Mouse (Mus musculus): ENCODE data around the gene Ptges3l.
"Not testable (repeated sequence)": the region's sequence is repeated elsewhere in the genome, so short reads cannot be mapped to it uniquely, and the experiment has no call there.

Gene Ptges3l

DNA sequence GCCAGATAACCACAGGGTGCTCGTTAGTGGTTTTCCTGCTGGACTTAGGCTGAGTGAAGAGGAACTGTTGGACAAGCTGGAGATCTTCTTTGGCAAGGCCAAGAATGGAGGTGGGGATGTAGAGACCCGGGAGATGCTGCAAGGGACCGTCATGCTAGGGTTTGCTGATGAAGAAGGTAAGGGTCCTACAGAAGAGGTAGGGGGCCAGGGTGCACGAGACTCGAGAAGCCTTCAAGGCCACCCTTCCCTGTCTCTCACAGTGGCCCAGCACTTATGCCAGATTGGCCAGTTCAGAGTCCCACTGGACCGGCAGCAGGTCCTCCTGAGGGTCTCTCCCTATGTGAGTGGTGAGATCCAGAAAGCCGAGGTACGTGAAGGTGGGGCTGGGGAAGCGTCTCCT is 32.5 kb upstream of the Ptges3l start:
- DNase-seq (ENCODE audit: low spot score): no peak

DNA sequence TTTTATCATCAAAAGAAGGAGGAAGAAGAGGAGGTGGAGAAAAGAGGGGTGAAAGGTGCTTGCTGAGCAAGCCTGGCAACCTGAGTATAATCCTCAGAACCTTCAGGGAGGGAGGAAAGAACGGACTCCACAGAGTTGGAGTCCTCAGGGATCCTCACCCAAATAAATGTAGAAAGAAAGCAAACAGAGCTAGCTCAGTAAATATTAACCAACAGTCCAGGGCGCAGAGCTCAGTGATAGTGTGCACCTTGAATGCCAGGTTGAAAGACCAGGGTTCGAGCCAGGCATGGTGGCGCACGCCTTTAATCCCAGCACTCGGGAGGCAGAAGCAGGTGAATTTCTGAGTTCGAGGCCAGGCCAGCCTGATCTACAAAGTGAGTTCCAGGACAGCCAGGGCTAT is 30.5 kb upstream of the Ptges3l start:
- no peak for DNase-seq (ENCODE audit: low spot score)

DNA sequence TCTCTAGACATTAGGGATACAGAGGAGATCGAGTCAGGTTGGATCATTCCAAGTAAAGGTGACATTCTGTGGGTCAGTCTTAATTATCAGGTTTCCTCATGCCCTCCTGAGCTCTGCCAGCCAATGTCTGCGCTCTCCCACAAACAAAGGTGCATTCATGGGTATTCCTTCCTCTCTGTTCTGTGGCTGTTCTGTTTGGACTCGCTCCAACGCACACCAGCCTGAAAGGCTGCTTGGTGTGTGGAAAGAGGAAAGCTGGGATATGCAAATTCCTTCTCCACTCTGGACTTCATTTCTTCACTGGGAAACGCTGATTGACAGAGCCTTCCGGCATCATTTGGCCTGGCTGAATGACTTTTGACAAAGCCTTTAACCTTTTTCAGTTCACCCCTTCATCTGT is 29.6 kb upstream of the Ptges3l start:
- DNase-seq (ENCODE audit: low spot score): no peak

DNA sequence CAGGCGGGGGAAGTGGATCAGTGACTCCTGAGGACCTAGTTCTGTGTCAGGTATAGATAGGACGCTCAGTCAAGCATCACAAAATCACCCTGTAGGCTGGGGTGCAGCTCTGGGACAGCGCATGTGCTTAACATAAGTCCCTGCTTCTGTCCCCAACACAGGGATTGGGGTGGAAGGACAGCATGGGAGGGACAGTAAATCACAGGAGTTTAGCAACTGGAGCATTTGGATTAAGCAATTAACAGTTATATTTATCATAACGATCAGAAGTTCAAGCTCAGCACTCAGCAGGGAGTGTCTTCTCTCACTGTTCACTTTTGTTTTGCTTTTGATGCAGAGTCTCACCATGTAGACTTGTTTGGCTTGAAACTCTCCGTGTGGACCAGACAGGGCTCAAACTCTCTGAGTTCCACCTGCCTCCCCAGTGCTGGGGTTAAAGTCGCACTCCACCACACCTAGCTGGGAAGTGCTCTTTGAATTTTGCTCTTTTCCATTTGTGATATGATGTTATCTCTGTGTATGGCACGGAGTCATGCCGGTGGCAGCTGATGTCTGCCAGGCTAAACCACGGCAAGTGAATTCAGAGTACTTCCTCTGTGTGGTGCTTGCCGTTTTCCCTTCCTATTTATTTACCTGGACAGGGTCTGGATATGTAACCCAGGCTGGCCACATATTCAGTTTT is 27.1 kb upstream of the Ptges3l start:
- DNase-seq (ENCODE audit: low spot score): no peak

DNA sequence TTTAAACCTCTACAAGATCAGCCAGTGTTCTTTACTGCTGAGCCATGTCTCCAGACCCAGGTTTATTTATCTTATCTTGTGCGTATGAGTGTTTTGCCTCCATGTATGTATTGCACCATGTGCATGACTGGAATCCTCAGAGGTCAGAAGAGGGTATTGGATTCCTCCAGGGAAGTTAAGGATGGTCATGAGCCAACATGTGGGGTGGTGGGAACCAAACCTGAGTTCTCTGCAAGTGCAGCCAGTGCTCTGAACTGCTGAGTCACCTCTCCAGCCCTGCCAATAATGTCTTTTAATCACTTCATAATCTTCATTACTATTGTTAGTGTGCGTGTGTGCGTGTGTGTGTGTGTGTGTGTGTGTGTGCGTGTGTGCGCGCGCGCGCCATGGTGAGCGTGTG is 26.4 kb upstream of the Ptges3l start:
- no peak for DNase-seq (ENCODE audit: low spot score)

DNA sequence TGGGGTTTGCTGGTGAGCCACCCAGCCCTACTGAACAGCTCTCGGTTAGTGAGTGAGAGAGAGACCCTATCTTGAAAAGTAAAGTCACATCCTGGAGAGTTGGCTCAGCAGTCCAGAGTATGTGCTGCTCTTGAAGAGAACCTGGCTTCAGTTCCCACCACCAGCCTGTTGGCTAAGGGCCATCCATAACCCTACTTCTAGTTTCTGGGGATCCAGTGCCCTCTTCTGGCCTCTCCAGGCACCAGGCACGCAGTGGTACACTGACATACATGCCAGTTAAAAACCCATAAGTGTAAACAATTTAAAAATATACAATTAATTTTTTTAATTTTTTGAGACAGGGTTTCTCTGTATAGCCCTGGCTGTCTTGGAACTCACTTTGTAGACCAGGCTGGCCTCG is 25.3 kb upstream of the Ptges3l start:
- DNase-seq (ENCODE audit: low spot score): no peak

DNA sequence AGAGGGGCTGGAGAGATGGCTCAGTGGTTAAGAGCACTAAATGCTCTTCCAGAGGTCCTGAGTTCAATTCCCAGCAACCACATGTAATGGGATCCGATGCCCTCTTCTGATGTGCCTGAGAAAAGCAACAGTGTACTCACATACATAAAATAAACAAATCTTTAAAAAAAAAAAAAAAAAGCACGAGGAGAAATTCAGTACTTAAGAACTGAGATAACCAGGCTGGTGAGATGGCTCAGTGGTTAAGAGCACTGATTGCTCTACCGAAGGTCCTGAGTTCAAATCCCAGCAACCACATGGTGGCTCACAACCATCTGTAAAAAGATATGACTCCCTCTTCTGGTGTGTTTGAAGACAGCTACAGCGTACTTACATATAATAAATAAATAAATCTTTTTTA is 24.5 kb upstream of the Ptges3l start:
- DNase-seq (ENCODE audit: low spot score): not testable (repeated sequence)

DNA sequence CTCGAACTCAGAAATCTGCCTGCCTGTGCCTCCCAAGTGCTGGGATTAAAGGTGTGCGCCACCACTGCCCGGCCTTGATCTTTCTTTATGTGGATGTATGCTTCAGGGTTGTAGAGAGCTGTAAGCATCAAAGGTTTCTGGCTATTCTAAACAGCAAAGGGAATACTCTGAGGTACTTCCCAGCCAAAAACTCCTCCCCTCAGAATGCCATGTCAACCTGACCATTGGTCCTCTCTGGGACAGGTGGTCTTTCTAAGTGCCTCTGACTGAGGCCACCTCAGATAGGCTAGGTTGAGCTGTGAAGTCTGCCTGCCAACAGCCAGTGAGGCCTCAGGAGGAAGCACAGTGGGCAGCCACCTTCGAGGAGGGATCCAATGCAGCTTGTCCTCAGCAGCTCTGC is 23.8 kb upstream of the Ptges3l start:
- DNase-seq (ENCODE audit: low spot score): no peak

DNA sequence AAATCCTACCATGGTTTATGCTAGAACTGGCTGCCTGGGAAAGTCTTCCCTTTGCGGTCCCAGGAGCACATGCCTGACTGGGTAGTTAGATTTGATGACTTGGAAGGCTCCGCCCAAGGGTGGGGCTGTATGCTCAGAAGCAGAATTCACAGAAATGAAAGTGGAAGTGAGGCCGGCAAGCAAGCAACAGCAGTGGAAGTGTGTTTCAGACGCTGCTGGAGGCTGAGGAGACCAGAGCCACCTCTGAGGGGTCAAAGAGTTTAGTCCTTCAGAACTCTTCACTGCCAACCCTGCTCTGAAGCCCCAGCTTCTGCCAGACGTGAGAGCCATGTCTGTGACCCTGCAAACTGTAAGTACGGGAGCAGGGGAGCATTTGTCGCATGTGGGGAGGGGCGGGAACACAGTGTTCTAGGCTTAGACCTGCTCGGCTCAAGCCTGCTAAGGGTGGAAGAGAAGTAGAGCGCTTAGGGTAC is 23.2 kb upstream of the Ptges3l start, which contains the start of gene Ifi35:
Gene Ifi35, plus strand, starts transcription at position 134 of the 473 bp plus-strand sequence.
- peak; percentile 57 for DNase-seq (ENCODE audit: low spot score)

DNA sequence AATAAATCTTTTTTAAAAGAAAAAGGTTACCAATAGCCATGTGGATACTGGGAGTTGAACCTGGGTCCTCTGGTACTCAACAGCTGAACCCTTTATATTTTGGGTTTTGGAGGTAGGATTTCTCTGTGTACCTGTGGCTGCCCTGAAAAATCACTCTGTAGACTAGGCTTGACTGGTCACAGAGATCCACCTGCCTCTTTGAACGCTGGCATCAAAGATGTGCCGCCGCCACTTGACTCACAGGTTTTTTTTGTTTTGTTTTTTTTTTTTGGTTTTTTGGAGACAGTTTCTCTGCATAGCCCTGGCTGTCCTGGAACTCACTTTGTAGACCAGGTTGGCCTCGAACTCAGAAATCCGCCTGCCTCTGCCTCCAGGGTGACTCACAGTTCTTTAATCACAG is 22.7 kb upstream of the Ptges3l start:
- DNase-seq (ENCODE audit: low spot score): no peak

DNA sequence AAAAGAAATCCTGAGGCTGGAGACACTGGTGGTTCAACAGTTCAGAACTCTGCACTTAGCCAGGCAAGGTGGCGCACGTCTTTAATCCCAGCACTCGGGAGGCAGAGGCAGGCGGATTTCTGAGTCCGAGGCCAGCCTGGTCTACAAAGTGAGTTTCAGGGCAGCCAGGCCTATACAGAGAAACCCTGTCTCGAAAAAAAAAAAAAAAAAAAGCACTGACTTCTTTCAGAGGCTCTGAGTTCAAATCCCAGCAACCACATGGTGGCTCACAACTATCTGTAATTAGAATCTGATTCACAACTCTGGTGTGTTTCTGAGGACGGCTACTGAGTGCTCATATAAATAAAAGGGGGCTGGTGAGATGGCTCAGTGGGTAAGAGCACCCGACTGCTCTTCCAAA is 21.7 kb upstream of the Ptges3l start:
- DNase-seq (ENCODE audit: low spot score): not testable (repeated sequence)

DNA sequence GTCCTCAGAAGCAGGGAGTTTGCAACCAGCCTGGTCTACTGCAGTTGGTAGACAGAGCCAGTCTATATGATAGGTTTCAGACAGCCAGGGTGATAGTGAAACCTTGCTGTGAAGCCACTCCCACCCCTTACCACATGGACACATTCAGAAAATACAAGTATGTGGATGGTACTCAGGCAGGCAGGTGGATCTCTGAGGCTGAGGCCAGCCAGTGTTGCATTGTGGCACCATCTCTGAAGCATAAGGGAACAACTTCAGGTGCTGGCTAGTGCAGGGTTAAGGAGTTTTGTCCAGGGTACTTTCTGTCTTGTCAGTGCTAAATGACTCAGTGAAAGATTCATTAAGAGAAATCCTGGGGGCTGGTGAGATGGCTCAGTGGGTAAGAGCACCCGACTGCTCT is 21.2 kb upstream of the Ptges3l start:
- DNase-seq (ENCODE audit: low spot score): peak; percentile 28

DNA sequence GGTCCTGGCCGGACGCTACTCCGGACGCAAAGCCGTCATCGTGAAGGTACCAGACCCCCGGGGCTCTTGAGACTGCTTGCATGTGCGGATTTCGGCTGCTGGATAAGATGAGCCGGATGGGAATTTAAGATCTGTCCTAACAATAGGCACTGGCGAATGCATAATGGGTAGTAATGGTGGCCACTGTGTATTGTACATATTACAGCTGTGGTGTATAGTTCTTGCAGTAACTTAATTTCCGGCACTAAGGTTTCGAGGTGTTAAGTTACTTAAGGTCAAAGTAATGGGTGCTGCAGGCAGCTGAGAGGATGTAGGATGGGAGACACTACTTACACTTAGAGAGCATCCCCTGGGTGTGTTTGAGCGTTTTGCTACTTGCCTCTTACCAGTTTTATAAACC is 17.6 kb upstream of the Ptges3l start:
- peak; percentile 19 for DNase-seq (ENCODE audit: low spot score)

DNA sequence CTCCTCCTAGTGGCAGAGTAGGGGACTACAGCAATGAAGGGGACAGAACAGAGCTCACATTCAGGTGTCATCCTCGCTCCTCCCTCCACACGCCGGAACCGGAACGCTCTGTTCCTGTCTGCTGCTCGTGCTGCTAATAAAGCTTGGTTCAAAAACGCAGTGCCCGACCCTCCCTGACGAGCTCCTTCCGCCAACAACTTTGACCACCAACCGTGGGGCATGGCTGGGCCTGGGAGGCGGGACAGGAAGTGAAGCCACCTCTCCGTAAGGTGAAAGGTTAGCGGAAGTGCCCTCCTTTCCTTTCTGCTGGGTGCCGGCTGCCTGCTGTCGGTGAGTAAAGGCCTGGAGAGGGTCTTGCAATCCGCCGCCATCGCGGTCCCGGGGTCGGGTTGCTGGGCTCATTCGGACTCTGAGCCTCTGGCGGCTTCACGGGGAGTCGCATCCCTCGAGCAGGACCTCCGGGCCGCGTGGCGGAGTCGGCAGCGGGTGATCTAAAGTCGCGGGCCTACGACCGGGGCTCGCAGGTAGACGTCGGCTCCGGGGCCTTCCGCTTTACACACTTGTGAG is 17.1 kb upstream of the Ptges3l start, which contains the start of gene Rpl27:
Gene Rpl27, plus strand, starts transcription at position 172 of the 567 bp plus-strand sequence.
- DNase-seq (ENCODE audit: low spot score): peak; percentile 100

DNA sequence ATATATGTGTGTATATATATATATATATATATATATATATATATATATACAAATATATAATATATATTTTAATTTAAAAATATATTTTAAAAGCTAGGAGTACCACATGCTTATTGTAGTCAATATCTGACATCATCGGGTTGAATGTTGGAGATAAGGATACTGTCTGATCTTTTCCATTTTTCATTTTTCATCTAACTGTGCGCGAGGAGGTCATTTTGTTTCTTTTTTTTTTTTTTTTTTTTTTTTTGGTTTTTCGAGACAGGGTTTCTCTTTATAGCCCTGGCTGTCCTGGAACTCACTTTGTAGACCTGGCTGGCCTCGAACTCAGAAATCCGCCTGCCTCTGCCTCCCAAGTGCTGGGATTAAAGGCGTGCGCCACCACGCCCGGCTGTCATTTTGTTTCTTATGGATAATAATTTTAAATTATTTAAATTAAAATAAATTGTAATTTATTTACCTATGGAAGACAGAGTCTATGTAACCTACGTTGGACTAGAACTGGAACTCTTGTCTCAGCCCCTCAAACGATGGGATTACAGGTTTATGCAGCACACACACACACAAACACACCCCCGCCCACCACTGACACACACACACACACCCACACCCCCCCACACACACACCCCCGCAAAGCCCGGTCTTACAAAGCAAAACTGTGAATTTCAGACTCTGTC is 16.5 kb upstream of the Ptges3l start:
- DNase-seq (ENCODE audit: low spot score): not testable (repeated sequence)

DNA sequence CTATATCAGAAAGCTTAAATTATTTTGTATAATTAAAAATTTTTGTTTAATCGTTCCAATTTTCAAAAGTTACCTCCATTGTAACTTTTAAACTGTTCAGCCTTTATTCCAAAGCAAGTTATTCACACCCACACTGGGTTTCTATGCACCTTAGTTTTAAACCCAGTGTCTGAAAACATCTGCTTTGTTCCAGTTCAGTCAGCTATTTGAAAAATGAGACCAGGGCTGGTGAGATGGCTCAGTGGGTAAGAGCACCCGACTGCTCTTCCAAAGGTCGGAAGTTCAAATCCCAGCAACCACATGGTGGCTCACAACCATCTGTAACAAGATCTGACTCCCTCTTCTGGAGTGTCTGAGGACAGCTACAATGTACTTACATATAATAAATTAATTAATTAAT is 12.9 kb upstream of the Ptges3l start:
- not testable (repeated sequence) for DNase-seq (ENCODE audit: low spot score)

DNA sequence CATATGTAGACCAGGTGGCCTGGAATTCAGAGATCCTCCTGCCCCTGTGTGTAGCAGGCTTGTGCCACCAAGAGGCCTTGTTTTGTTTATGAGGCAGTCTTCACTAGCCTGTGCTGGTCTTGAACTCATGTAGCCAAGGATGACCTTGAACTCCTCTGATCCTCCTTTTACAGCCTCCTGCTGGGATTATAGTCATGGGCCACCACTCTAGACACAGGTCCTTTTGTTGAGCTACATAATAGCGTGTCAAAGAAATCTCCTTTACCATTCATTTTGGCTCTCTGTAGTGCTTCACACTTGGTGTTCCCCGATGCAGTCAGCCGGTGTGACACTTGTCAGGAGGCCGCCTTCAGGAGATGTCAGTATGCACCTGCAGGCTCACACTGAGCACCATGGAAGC is 11.8 kb upstream of the Ptges3l start:
- no peak for DNase-seq (ENCODE audit: low spot score)

DNA sequence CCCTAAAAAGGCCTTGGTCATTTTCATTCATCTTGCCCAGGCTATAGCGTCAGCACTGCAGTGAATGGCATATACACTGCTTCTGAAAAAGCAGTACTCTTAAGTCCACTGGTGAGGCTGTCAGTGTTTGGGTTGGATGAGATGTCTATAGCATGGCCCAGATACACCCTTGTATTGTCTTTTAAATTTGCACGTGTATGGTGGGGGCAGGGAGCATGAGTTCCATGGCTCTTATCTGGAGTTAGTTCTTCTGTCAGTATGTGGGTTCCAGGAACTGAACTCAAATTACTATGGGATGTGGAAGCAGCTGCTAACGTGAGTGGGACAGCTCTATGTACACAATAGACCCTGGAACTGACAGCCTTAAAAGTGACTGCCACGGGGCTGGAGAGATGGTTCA is 10.7 kb upstream of the Ptges3l start:
- DNase-seq (ENCODE audit: low spot score): no peak

DNA sequence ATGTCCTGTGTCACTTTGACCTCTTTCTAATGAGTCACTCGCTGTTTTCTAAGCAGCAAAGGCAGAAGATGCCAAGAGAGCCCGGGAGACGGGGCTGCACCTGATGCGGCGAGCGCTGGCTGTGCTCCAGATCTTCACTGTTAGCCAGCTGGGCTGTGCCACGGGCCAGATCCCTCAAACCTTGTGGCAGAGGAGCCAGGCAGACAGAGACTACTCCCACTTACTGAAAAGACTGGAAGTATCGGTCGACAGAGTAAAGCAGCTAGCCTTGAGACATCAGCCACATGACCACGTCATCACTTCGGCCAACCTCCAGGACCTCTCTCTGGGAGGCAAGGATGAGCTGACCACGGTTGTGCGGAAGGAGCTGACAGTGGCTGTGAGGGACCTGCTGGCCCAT is 8.3 kb upstream of the Ptges3l start:
- DNase-seq (ENCODE audit: low spot score): no peak

DNA sequence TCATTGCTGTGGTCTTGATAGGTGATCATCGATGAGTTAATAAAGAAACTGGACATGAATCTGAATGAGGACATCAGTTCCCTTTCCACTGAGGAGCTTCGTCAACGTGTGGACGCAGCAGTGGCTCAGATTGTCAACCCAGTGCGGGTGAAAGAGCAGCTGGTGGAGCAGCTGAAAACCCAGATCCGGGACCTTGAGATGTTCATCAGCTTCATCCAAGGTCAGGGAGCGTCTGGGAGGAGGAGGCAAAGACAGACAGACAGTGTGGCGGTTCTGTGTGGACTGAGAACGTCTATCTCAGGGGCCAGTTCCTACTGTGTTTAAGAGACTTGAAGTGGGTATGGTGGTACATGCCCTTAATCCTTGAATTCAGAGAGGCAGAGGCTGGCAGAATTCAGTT is 6.2 kb upstream of the Ptges3l start:
- no peak for DNase-seq (ENCODE audit: low spot score)

DNA sequence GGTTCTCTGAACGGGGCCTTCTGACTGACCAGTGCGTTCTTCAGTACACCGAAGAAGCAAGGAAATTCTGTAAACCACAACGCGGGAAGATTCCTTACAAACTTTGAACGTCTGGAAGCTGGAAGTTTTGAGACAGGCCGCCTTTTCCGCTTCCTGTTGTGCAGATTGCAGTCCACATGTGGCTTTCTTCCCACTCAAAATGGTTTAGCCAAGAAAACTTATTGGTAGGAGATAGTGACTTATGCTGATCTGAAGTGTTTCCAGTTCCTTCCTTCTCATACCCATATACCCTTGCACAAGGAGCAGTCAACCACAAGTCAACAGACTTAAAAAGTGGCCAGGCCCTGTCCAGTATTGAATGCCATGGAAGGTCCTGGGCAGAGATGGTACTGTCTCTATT is 1.0 kb upstream of the Ptges3l start:
- no peak for DNase-seq (ENCODE audit: low spot score)

DNA sequence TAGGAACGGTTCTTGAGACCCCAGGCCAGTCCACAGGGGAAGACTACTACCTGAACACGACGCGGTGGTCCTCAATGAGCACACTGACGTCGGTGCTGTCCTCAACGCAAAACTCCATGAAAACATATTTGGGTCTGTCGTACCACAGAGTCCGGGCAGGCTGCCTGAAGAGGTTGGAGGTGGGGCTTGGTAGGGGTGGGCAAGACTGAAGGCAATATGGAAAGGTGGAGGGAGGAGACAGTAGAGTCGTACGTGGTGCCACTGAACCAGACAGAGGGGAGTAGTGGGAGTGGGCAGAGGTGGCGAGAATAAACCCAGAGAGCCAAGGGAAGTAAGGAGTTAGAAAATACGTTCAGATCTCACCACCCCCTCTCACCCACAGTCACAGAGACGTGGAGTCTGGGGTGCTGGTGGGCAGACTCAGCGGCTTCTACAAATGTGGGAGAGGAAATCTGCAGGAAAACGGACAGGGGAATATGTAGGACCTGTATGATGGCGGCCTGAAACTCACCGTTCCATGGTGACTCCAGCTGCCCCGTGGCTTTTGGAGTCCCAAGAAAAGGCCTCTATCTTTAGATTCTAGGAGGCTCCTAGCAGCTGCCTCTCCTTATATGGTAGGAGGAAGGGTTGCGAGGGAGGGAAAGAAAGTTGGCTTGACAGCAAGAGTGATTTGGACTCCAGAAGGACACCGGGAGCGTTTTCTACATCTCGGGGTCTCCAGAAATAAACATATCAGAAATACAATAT is 855 bp downstream of the Ptges3l start, which contains the start of gene Gm27029:
Gene Gm27029, minus strand, starts transcription at position 692 of the 747 bp plus-strand sequence.
- DNase-seq (ENCODE audit: low spot score): peak; percentile 67

All from embryo, embryonic 10 days (tissue).